Mouse (Mus musculus) liver (tissue): ENCODE measurements around the gene Pdhx.
A peak's percentile ranks its signal among the peaks of the same experiment; 100 is the strongest.

Experiments used
- DNase-seq: peaks from one replicate; pipeline ENCODE4 v3.0.0-alpha.2; 2020; ENCODE audit warnings: mixed read lengths

Pdhx gene

GRCm38 (mm10) chr2:102986964-102987707 lies 86.2 kb downstream of the Pdhx start:
- DNase-seq: peak; percentile 11

- DNase-seq: no peak
Measured at GRCm38 (mm10) chr2:102986424-102986823, 86.9 kb downstream of the Pdhx start.

GRCm38 (mm10) chr2:102982822-102983221 lies 90.5 kb downstream of the Pdhx start:
- no peak for DNase-seq

GRCm38 (mm10) chr2:102981446-102982314 lies 91.6 kb downstream of the Pdhx start:
- DNase-seq: no peak

GRCm38 (mm10) chr2:102980870-102981269 lies 92.4 kb downstream of the Pdhx start:
- no peak for DNase-seq

- DNase-seq: no peak
Measured at GRCm38 (mm10) chr2:102979519-102979918, 93.8 kb downstream of the Pdhx start.

- no peak for DNase-seq
Measured at GRCm38 (mm10) chr2:102979112-102979511, 94.2 kb downstream of the Pdhx start.

GRCm38 (mm10) chr2:102975358-102975945 lies 97.9 kb downstream of the Pdhx start:
- no peak for DNase-seq

- no peak for DNase-seq
Measured at GRCm38 (mm10) chr2:102973115-102973514, 100.2 kb downstream of the Pdhx start.

- DNase-seq: no peak
Measured at GRCm38 (mm10) chr2:102972575-102972974, 100.7 kb downstream of the Pdhx start.

GRCm38 (mm10) chr2:102971951-102972350 lies 101.4 kb downstream of the Pdhx start:
- no peak for DNase-seq
